Mouse (Mus musculus) lung, postnatal 0 days (tissue): Measurements from ENCODE around the gene Slc7a5.

Experiments used
- CTCF ChIP-seq: IDR thresholded peaks from 2 replicates; pipeline ENCODE4 v1.5.1; 2016; ENCODE audit warnings: antibody characterized with exemption, mild to moderate bottlenecking
- EP300 ChIP-seq: IDR thresholded peaks from 2 replicates; pipeline ENCODE4 v1.6.1; 2016; ENCODE audit warnings: antibody characterized with exemption, mild to moderate bottlenecking, control low read depth

- TF ChIP-seq CTCF (no peak), EP300 (no peak)
Observed at GRCm38 (mm10) chr8:121853586-121853985, 53.9 kb downstream of the Slc7a5 start.
